Mouse (Mus musculus) CH12.LX (cell line): ENCODE results near the gene Nfu1. TPM values are rescaled to one million over a fixed set of nuclear protein-coding genes. Genes with fewer than 3 reads are reported as not detected.

Source experiments
- DNase-seq: peaks from one replicate; pipeline ENCODE4 v3.0.0-alpha.2; 2013; ENCODE audit errors: extremely low read depth
- H3K27ac ChIP-seq: 2 replicates; pipeline ENCODE4 v1.5.1; 2012; ENCODE audit warnings: low read depth, mild to moderate bottlenecking, control low read depth, moderate library complexity; ENCODE audit not compliant: insufficient read depth
- H3K27me3 ChIP-seq: replicated peaks from 2 replicates; pipeline ENCODE3; 2012; ENCODE audit warnings: inconsistent platforms
- H3K36me3 ChIP-seq, 2 experiments: replicated peaks in 1 of 2; 2 replicates each; pipeline versions ENCODE3 to v1.6.1; 2012; ENCODE audit warnings: inconsistent platforms in 1 of 2, low read length in 1 of 2, mild to moderate bottlenecking in 1 of 2, mixed read lengths in 1 of 2, moderate library complexity in 1 of 2; ENCODE audit not compliant: control insufficient read depth in 1 of 2, insufficient read depth in 1 of 2
- H3K4me1 ChIP-seq, 2 experiments: 2 replicates each; pipeline ENCODE4 v1.6.1; 2012; ENCODE audit warnings: inconsistent platforms in 1 of 2, moderate library complexity in 1 of 2; ENCODE audit not compliant: insufficient read depth in 2 of 2, control insufficient read depth in 1 of 2
- H3K4me2 ChIP-seq: 2 replicates; pipeline ENCODE4 v1.6.1; 2012; ENCODE audit warnings: low read depth, mild to moderate bottlenecking, control low read depth; ENCODE audit not compliant: poor library complexity, insufficient read depth, severe bottlenecking
- H3K4me3 ChIP-seq, 3 experiments: fragments of 150-350 bp in 1 of 3; sonication (generic) in 1 of 3; replicated peaks in 1 of 3; 2 replicates each; pipeline versions ENCODE3 to v1.5.1; 2011 to 2012; ENCODE audit warnings: low read depth in 2 of 3, low read length in 2 of 3, mild to moderate bottlenecking in 2 of 3, moderate library complexity in 2 of 3, control low read depth in 1 of 3, improper control_type of control experiment in 1 of 3, inconsistent platforms in 1 of 3, mixed read lengths in 1 of 3; ENCODE audit not compliant: poor library complexity in 1 of 3
- H3K79me2 ChIP-seq: replicated peaks from 2 replicates; pipeline ENCODE4 v1.6.1; 2012; ENCODE audit warnings: mild to moderate bottlenecking, moderate library complexity; ENCODE audit not compliant: control insufficient read depth, poor library complexity, insufficient read depth, severe bottlenecking; ENCODE audit errors: extremely low read depth
- H3K9ac ChIP-seq: 2 replicates; pipeline ENCODE4 v1.6.1; 2012; ENCODE audit warnings: low read depth, mild to moderate bottlenecking, control low read depth, moderate library complexity; ENCODE audit not compliant: insufficient read depth
- H3K9me3 ChIP-seq: replicated peaks from 2 replicates; pipeline ENCODE3; 2012; ENCODE audit warnings: low read length, inconsistent platforms, mixed read lengths
- BHLHE40 ChIP-seq: IDR thresholded peaks from 2 replicates; pipeline ENCODE4 v1.6.1; 2011; ENCODE audit warnings: mild to moderate bottlenecking, low read depth, low read length, improper control_type of control experiment
- CHD1 ChIP-seq: IDR thresholded peaks from 2 replicates; pipeline ENCODE4 v1.6.1; 2012; ENCODE audit warnings: low read depth, low read length, improper control_type of control experiment, inconsistent platforms
- CHD2 ChIP-seq: IDR thresholded peaks from 2 replicates; pipeline ENCODE4 v1.6.1; 2011; ENCODE audit warnings: low read length, improper control_type of control experiment
- CTCF ChIP-seq, 2 experiments: IDR thresholded peaks in 1 of 2; conservative IDR thresholded peaks in 1 of 2; 2 replicates each; pipeline ENCODE4 v1.5.1; 2011 to 2012; ENCODE audit warnings: low read depth in 2 of 2, low read length in 2 of 2, improper control_type of control experiment in 1 of 2, inconsistent platforms in 1 of 2, mild to moderate bottlenecking in 1 of 2, moderate library complexity in 1 of 2
- E2F4 ChIP-seq: IDR thresholded peaks from 2 replicates; pipeline ENCODE4 v1.6.1; 2011; ENCODE audit warnings: low read depth, low read length, improper control_type of control experiment; ENCODE audit not compliant: insufficient replicate concordance
- ELF1 ChIP-seq: IDR thresholded peaks from 2 replicates; pipeline ENCODE4 v1.6.1; 2014; ENCODE audit warnings: low read depth, mild to moderate bottlenecking, inconsistent platforms, low read length, improper control_type of control experiment
- EP300 ChIP-seq: IDR thresholded peaks from 2 replicates; pipeline ENCODE4 v1.6.1; 2011; ENCODE audit warnings: low read length, improper control_type of control experiment
- ETS1 ChIP-seq: conservative IDR thresholded peaks from 2 replicates; pipeline ENCODE4 v1.6.1; 2012; ENCODE audit warnings: low read depth, mild to moderate bottlenecking, inconsistent platforms, low read length, improper control_type of control experiment, moderate library complexity
- GABPA ChIP-seq: IDR thresholded peaks from 2 replicates; pipeline ENCODE4 v1.6.1; 2012; ENCODE audit warnings: low read depth, low read length, improper control_type of control experiment, inconsistent platforms; ENCODE audit not compliant: insufficient replicate concordance
- HCFC1 ChIP-seq: IDR thresholded peaks from 2 replicates; pipeline ENCODE4 v1.6.1; 2012; ENCODE audit warnings: low read depth, mild to moderate bottlenecking, inconsistent platforms, low read length, improper control_type of control experiment
- IRF4 ChIP-seq: IDR thresholded peaks from 2 replicates; pipeline ENCODE4 v1.6.1; 2014; ENCODE audit warnings: low read depth, mild to moderate bottlenecking, inconsistent platforms, low read length, improper control_type of control experiment
- JUN ChIP-seq: IDR thresholded peaks from 2 replicates; pipeline ENCODE4 v1.6.1; 2011; ENCODE audit warnings: low read depth, mild to moderate bottlenecking, low read length, improper control_type of control experiment, moderate library complexity; ENCODE audit not compliant: insufficient read depth
- JUND ChIP-seq: conservative IDR thresholded peaks from 2 replicates; pipeline ENCODE4 v1.6.1; 2011; ENCODE audit warnings: low read depth, low read length, improper control_type of control experiment
- KAT2A ChIP-seq: IDR thresholded peaks from 2 replicates; pipeline ENCODE4 v1.6.1; 2012; ENCODE audit warnings: low read length, improper control_type of control experiment, inconsistent platforms; ENCODE audit not compliant: insufficient replicate concordance
- MAFK ChIP-seq: IDR thresholded peaks from 2 replicates; pipeline ENCODE4 v1.6.1; 2011; ENCODE audit warnings: low read length, improper control_type of control experiment; ENCODE audit not compliant: insufficient replicate concordance
- MAX ChIP-seq: IDR thresholded peaks from 2 replicates; pipeline ENCODE4 v1.6.1; 2011; ENCODE audit warnings: low read length, improper control_type of control experiment
- MAZ ChIP-seq: IDR thresholded peaks from 2 replicates; pipeline ENCODE4 v1.6.1; 2012; ENCODE audit warnings: low read depth, mild to moderate bottlenecking, inconsistent platforms, low read length, improper control_type of control experiment, moderate library complexity
- MEF2A ChIP-seq: IDR thresholded peaks from 2 replicates; pipeline ENCODE4 v1.6.1; 2014; ENCODE audit warnings: low read depth, mild to moderate bottlenecking, inconsistent platforms, low read length, improper control_type of control experiment, borderline replicate concordance
- MXI1 ChIP-seq: IDR thresholded peaks from 2 replicates; pipeline ENCODE4 v1.6.1; 2011; ENCODE audit warnings: mild to moderate bottlenecking, low read depth, low read length, improper control_type of control experiment
- MYC ChIP-seq: IDR thresholded peaks from 2 replicates; pipeline ENCODE4 v1.6.1; 2011; ENCODE audit warnings: low read depth, mild to moderate bottlenecking, improper control_type of control experiment, low read length
- NELFE ChIP-seq: IDR thresholded peaks from 2 replicates; pipeline ENCODE4 v1.6.1; 2011; ENCODE audit warnings: low read depth, low read length, improper control_type of control experiment
- NRF1 ChIP-seq: IDR thresholded peaks from 2 replicates; pipeline ENCODE4 v1.6.1; 2014; ENCODE audit warnings: low read depth, mild to moderate bottlenecking, inconsistent platforms, low read length, improper control_type of control experiment, moderate library complexity
- PAX5 ChIP-seq: IDR thresholded peaks from 2 replicates; pipeline ENCODE4 v1.6.1; 2012; ENCODE audit warnings: low read length, inconsistent platforms, mixed read lengths
- POLR2A ChIP-seq: IDR thresholded peaks from 2 replicates; pipeline ENCODE4 v1.6.1; 2011; ENCODE audit warnings: low read depth, mild to moderate bottlenecking, improper control_type of control experiment, low read length
- POLR2AphosphoS2 ChIP-seq: IDR thresholded peaks from 2 replicates; pipeline ENCODE4 v1.6.1; 2011; ENCODE audit warnings: low read depth, low read length, improper control_type of control experiment
- RAD21 ChIP-seq: IDR thresholded peaks from 2 replicates; pipeline ENCODE4 v1.6.1; 2011; ENCODE audit warnings: low read depth, mild to moderate bottlenecking, low read length, improper control_type of control experiment, moderate library complexity
- RCOR1 ChIP-seq: conservative IDR thresholded peaks from 2 replicates; pipeline ENCODE4 v1.6.1; 2012; ENCODE audit warnings: low read depth, mild to moderate bottlenecking, inconsistent platforms, low read length, improper control_type of control experiment
- SIN3A ChIP-seq: IDR thresholded peaks from 2 replicates; pipeline ENCODE4 v1.6.1; 2012; ENCODE audit warnings: low read length, improper control_type of control experiment, inconsistent platforms
- SMC3 ChIP-seq: IDR thresholded peaks from 2 replicates; pipeline ENCODE4 v1.6.1; 2011; ENCODE audit warnings: low read depth, low read length, improper control_type of control experiment
- TBP ChIP-seq: conservative IDR thresholded peaks from 2 replicates; pipeline ENCODE4 v1.6.1; 2011; ENCODE audit warnings: low read depth, low read length, improper control_type of control experiment
- TCF12 ChIP-seq: IDR thresholded peaks from 2 replicates; pipeline ENCODE4 v1.6.1; 2014; ENCODE audit warnings: low read depth, mild to moderate bottlenecking, inconsistent platforms, low read length, improper control_type of control experiment
- UBTF ChIP-seq: IDR thresholded peaks from 2 replicates; pipeline ENCODE4 v1.6.1; 2012; ENCODE audit warnings: low read depth, mild to moderate bottlenecking, inconsistent platforms, low read length, improper control_type of control experiment, moderate library complexity
- USF1 ChIP-seq: IDR thresholded peaks from 2 replicates; pipeline ENCODE4 v1.6.1; 2014; ENCODE audit warnings: low read depth, mild to moderate bottlenecking, inconsistent platforms, low read length, improper control_type of control experiment
- USF2 ChIP-seq: conservative IDR thresholded peaks from 2 replicates; pipeline ENCODE4 v1.6.1; 2011; ENCODE audit warnings: low read depth, low read length, improper control_type of control experiment
- ZC3H11A ChIP-seq: IDR thresholded peaks from 2 replicates; pipeline ENCODE4 v1.6.1; 2012; ENCODE audit warnings: low read depth, mild to moderate bottlenecking, inconsistent platforms, low read length, improper control_type of control experiment
- ZKSCAN1 ChIP-seq: IDR thresholded peaks from 2 replicates; pipeline ENCODE4 v1.6.1; 2012; ENCODE audit warnings: low read depth, inconsistent platforms, low read length, improper control_type of control experiment, borderline replicate concordance
- ZMIZ1 ChIP-seq: IDR thresholded peaks from 2 replicates; pipeline ENCODE4 v1.6.1; 2012; ENCODE audit warnings: low read depth, mild to moderate bottlenecking, inconsistent platforms, low read length, improper control_type of control experiment
- ZNF384 ChIP-seq: IDR thresholded peaks from 2 replicates; pipeline ENCODE4 v1.6.1; 2012; ENCODE audit warnings: low read depth, low read length, improper control_type of control experiment, inconsistent platforms
- dilution Hi-C: fragments of 300-500 bp; cut with MboI; formaldehyde crosslinking; loops from 2 replicates; pipeline ENCODE4 v1.14.3; 2020; ENCODE audit warnings: low sequenced_read_pairs; ENCODE audit not compliant: extremely low pct_unique_long_range_greater_than_20kb, extremely low pct_ligation_motif_present
- in situ Hi-C: fragments of 300-500 bp; cut with MboI; formaldehyde crosslinking; loops from 3 replicates; pipeline ENCODE4 v1.14.3; 2019; ENCODE audit warnings: low sequenced_read_pairs, low pct_ligation_motif_present, low pct_unique_long_range_greater_than_20kb, mixed read lengths
- polyA plus RNA-seq: library from polyadenylated mRNA; unstranded; fragments of >175 nt; gene quantifications from 2 replicates; pipeline ENCODE4 v1.2.1, GENCODE M21; 2012; ENCODE audit warnings: low read depth; ENCODE audit not compliant: insufficient read length
- total RNA-seq, 2 experiments: library from RNA; depleted of rRNA; stranded (reverse); fragments of 300-350 nt in 1 of 2; fragments of >200 nt in 1 of 2; gene quantifications; 2 replicates each; pipeline ENCODE4 v1.2.3; 2012 to 2014

The Nfu1 gene
- total and polyA plus RNA-seq, 3 experiments, result 109 to 195 (median 133) TPM

DNA sequence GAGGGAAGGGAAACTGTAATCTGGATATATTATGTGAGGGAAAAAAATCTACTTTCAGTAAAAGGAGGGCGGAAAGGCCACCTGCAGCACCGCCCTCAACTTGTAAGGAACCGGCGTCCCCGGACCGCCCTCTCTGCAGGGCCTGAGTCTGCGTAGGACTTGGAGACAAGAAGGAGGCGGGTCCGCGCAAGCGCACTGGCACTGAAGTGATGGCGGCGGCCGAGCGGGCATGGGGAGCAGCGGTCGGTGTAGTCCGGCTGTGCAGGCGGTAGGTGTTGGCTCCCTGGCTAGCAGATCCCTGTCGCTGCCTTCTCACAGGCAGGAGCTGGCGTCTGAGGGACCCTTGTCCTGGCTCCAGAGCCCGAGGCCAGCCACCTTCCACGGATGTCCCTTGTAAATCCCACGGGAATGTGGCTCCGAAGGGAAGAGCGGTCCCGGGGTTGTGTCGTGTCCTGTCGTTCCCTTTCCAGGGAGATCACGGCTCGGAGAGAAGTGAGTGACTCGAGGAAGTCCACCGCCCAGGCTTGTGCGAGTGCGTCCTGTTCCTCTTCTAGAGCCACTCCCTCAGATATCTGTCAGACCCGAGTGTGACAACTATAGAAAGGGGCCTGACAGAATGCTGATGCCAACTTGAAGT lies 774 bp downstream of the Nfu1 start:
- DNase-seq, result peak; percentile 96
- dilution Hi-C loops (no loop called here), in situ Hi-C loops (loop anchor here (10.0 kb wide), 1 partner anchor 195 kb away; no protein-coding TSS in a partner anchor)
- H3K27me3 ChIP-seq, result no peaks in the 10 kb centered on the region
- peak overlapping the region; percentile 98 for H3K9ac ChIP-seq
- peak overlapping the region; percentile 71 for H3K4me2 ChIP-seq
- peak overlapping the region; percentile 83 to 100 (median 100) for H3K4me3 ChIP-seq
- no peaks in the 10 kb centered on the region for H3K9me3 ChIP-seq
- H3K79me2 ChIP-seq, result peaks cover 3% of the 10 kb centered on the region; the same call in 1 of the 2 replicates
- TF ChIP-seq EP300, result no peak
- TF ChIP-seq UBTF, result no peak
- TF ChIP-seq MYC, result no peak
- TF ChIP-seq JUND, result no peak
- no peak for TF ChIP-seq CHD1
- no peak for TF ChIP-seq SMC3
- TF ChIP-seq KAT2A, result no peak
- TF ChIP-seq ZNF384, result peak; percentile 73
- TF ChIP-seq E2F4, result no peak
- no peak for TF ChIP-seq BHLHE40
- TF ChIP-seq IRF4, result peak; percentile 6; the same call in 1 of the 2 replicates
- TF ChIP-seq TCF12, result peak; percentile 89
- TF ChIP-seq SIN3A, result peak; percentile 60; the same call in 1 of the 2 replicates
- peak; percentile 96 for TF ChIP-seq POLR2A
- no peak for TF ChIP-seq USF1
- TF ChIP-seq MAZ, result no peak
- no peak for TF ChIP-seq MAFK
- no peak for TF ChIP-seq MEF2A
- no peak for TF ChIP-seq USF2
- peak; percentile 65 for TF ChIP-seq HCFC1
- peak; percentile 72 for TF ChIP-seq ELF1
- no peak for TF ChIP-seq ZC3H11A
- TF ChIP-seq NRF1, result peak; percentile 94
- TF ChIP-seq TBP, result peak; percentile 81; the same call in 1 of the 2 replicates
- TF ChIP-seq CTCF (conservative IDR thresholded peaks at IDR 0.05 in 1 of 2, IDR thresholded peaks at IDR 0.05 in 1 of 2; ENCODE audit: low read depth in 2 of 2, low read length in 2 of 2), result no peak
- no peak for TF ChIP-seq PAX5
- TF ChIP-seq POLR2AphosphoS2, result no peak
- no peak for TF ChIP-seq ETS1
- no peak for TF ChIP-seq RCOR1
- no peak for TF ChIP-seq GABPA
- no peak for TF ChIP-seq ZKSCAN1
- no peak for TF ChIP-seq RAD21
- TF ChIP-seq MAX, result no peak
- peak; percentile 63 for TF ChIP-seq MXI1
- peak; percentile 89 for TF ChIP-seq ZMIZ1
- peak; percentile 93 for TF ChIP-seq NELFE
- no peak for TF ChIP-seq JUN
- TF ChIP-seq CHD2, result no peak
- peak overlapping the region; percentile 73 for H3K27ac ChIP-seq
- H3K36me3 ChIP-seq, result peaks cover 14 to 28% of the 10 kb centered on the region in 2 experiments
- H3K4me1 ChIP-seq, result peaks cover 7 to 29% of the 10 kb centered on the region in 2 experiments; a peak in 3 of 4 replicates
